Mouse (Mus musculus) lung, adult 10 weeks (tissue): ENCODE data around the gene Pabpc1l. TPM values are rescaled to one million over a fixed set of nuclear protein-coding genes. Genes with fewer than 3 reads are reported as not detected.

Source experiments
- polyA plus RNA-seq: library from polyadenylated mRNA; stranded (reverse); fragments of 350-450 nt; fragmentation: Illumina TruSeq; extraction: RNeasy Lipid Tissue Mini Kit (QIAGEN cat#74804); gene quantifications from one replicate; pipeline ENCODE4 v1.2.3, GENCODE M21; 2014; ENCODE audit warnings: low read depth, low replicate concordance; ENCODE audit not compliant: insufficient read depth

Gene Pabpc1l
- 0.37 TPM for polyA plus RNA-seq

GRCm38 (mm10) chr2:164025150-164025549 is at the start of gene Pabpc1l:
TSS of gene Pabpc1l (plus strand) at chr2:164025450.

GRCm38 (mm10) chr2:163994654-163994976 is 30.6 kb upstream of the Pabpc1l start, which contains the start of gene Ywhab:
TSS of gene Ywhab (plus strand) at chr2:163994960.

GRCm38 (mm10) chr2:164070142-164070764 is 45.0 kb downstream of the Pabpc1l start, which contains the start of gene Stk4:
TSS of gene Stk4 (plus strand) at chr2:164070322.

GRCm38 (mm10) chr2:164070765-164071436 is 45.7 kb downstream of the Pabpc1l start, which contains the start of gene Tomm34:
TSS of gene Tomm34 (minus strand) at chr2:164071169.

Other genes starting within 250 kb of the Pabpc1l start
- 44.0 TPM for gene Ccn5, start 204.6 kb upstream of the Pabpc1l start, polyA plus RNA-seq
- gene Kcnk15, start 171.8 kb upstream of the Pabpc1l start, polyA plus RNA-seq = not detected
- 0.11 TPM for gene Rims4, start 106.8 kb upstream of the Pabpc1l start, polyA plus RNA-seq
- 116 TPM for gene Ywhab, start 30.5 kb upstream of the Pabpc1l start, polyA plus RNA-seq
- gene Stk4, start 44.9 kb downstream of the Pabpc1l start, polyA plus RNA-seq = 30.1 TPM
- 22.2 TPM for gene Tomm34, start 45.7 kb downstream of the Pabpc1l start, polyA plus RNA-seq
- gene Kcns1, start 145.7 kb downstream of the Pabpc1l start, polyA plus RNA-seq = not detected
- not detected for gene Wfdc5, start 157.3 kb downstream of the Pabpc1l start, polyA plus RNA-seq
- gene Wfdc12, start 165.2 kb downstream of the Pabpc1l start, polyA plus RNA-seq = not detected
- gene Wfdc15a, start 174.7 kb downstream of the Pabpc1l start, polyA plus RNA-seq = not detected
- not detected for gene Wfdc15b, start 196.2 kb downstream of the Pabpc1l start, polyA plus RNA-seq
- not detected for gene Svs2, start 213.0 kb downstream of the Pabpc1l start, polyA plus RNA-seq
- gene Svs3b, start 231.2 kb downstream of the Pabpc1l start, polyA plus RNA-seq = not detected